Mouse (Mus musculus) hindbrain, embryonic 10.5 days (tissue): Measurements from ENCODE around the gene Olfr508. TPM values are rescaled to one million over a fixed set of nuclear protein-coding genes. Genes with fewer than 3 reads are reported as not detected.

Experiments used
- polyA plus RNA-seq: library from polyadenylated mRNA; unstranded; fragments of >200 nt; fragmentation: Nextera tagmentation; extraction: Ambion mirVana; gene quantifications from 2 replicates; pipeline ENCODE4 v1.2.1, GENCODE M21; 2016

Gene Olfr508
- polyA plus RNA-seq, 1 experiment from 2014 or later, result not detected

Other genes starting within 250 kb of the Olfr508 start
- not detected in 2 replicates for gene Olfr495, start 236.8 kb upstream of the Olfr508 start, polyA plus RNA-seq
- gene Olfr497, start 209.6 kb upstream of the Olfr508 start, polyA plus RNA-seq, result not detected in 2 replicates
- not detected in 2 replicates for gene Olfr498, start 164.7 kb upstream of the Olfr508 start, polyA plus RNA-seq
- not detected in 2 replicates for gene Olfr502, start 104.9 kb upstream of the Olfr508 start, polyA plus RNA-seq
- not detected in 2 replicates for gene Olfr503, start 85.5 kb upstream of the Olfr508 start, polyA plus RNA-seq
- gene Olfr504, start 64.2 kb upstream of the Olfr508 start, polyA plus RNA-seq, result not detected in 2 replicates
- not detected in 2 replicates for gene Olfr506, start 19.2 kb upstream of the Olfr508 start, polyA plus RNA-seq
- not detected in 2 replicates for gene Olfr507, start 8.2 kb upstream of the Olfr508 start, polyA plus RNA-seq
- not detected in 2 replicates for gene Olfr509, start 21.9 kb downstream of the Olfr508 start, polyA plus RNA-seq
- gene Olfr510, start 36.4 kb downstream of the Olfr508 start, polyA plus RNA-seq, result not detected in 2 replicates
- gene Olfr512, start 83.3 kb downstream of the Olfr508 start, polyA plus RNA-seq, result not detected in 2 replicates
- not detected in 2 replicates for gene Olfr513, start 121.0 kb downstream of the Olfr508 start, polyA plus RNA-seq
- not detected in 2 replicates for gene Olfr514, start 196.0 kb downstream of the Olfr508 start, polyA plus RNA-seq
- gene Olfr516, start 220.5 kb downstream of the Olfr508 start, polyA plus RNA-seq, result not detected in 2 replicates
- not detected in 2 replicates for gene Olfr517, start 242.4 kb downstream of the Olfr508 start, polyA plus RNA-seq